Mouse (Mus musculus): ENCODE results near the gene Med18. TPM values are rescaled to one million over a fixed set of nuclear protein-coding genes. Genes with fewer than 3 reads are reported as not detected.
"Not testable (repeated sequence)": the region's sequence is repeated elsewhere in the genome, so short reads cannot be mapped to it uniquely, and the experiment has no call there.

Med18 gene
- polyA plus RNA-seq, 1 experiment from 2014 or later: 21.0 TPM

- Histone ChIP-seq H3K9me3 (no peaks in the 10 kb centered on the region), H3K4me1 (no peaks in the 10 kb centered on the region), H3K4me2 (no peak overlapping the region), H3K36me3 (replicated peaks) (no peaks in the 10 kb centered on the region), H3K27ac (no peak overlapping the region), H3K9ac (no peak overlapping the region), H3K4me3 (replicated peaks) (no peak overlapping the region), H3K27me3 (no peaks in the 10 kb centered on the region)
- no peak for ATAC-seq (ENCODE audit: low FRiP score)
- WGBS: 35% methylated on average over 11 of the region's 11 CpGs
Observed at GRCm38 (mm10) chr4:132437857-132438256, 25.9 kb downstream of the Med18 start.

- no peak overlapping the region for H3K4me3 ChIP-seq (replicated peaks)
- no peak overlapping the region for H3K9ac ChIP-seq
- H3K36me3 ChIP-seq (replicated peaks): no peaks in the 10 kb centered on the region
- no peaks in the 10 kb centered on the region for H3K4me1 ChIP-seq
- whole genome bisulfite sequencing: 20% methylated on average over 14 of the region's 14 CpGs
- H3K4me2 ChIP-seq: 0 out of 2 replicates have a peak overlapping the region, but pooled peaks have one; percentile 6
- H3K27me3 ChIP-seq: no peaks in the 10 kb centered on the region
- H3K9me3 ChIP-seq: no peaks in the 10 kb centered on the region
- no peak overlapping the region for H3K27ac ChIP-seq
- ATAC-seq (ENCODE audit: low FRiP score): no peak
Observed at GRCm38 (mm10) chr4:132432717-132433372, 30.9 kb downstream of the Med18 start.

GRCm38 (mm10) chr4:132428022-132428542 lies 35.6 kb downstream of the Med18 start:
- Histone ChIP-seq H3K36me3 (replicated peaks) (no peaks in the 10 kb centered on the region), H3K4me1 (no peaks in the 10 kb centered on the region), H3K27ac (no peak overlapping the region), H3K9ac (no peak overlapping the region), H3K4me3 (replicated peaks) (no peak overlapping the region), H3K4me2 (no peak overlapping the region), H3K9me3 (no peaks in the 10 kb centered on the region), H3K27me3 (no peaks in the 10 kb centered on the region)
- no peak for ATAC-seq (ENCODE audit: low FRiP score)
- 75% methylated on average over 9 of the region's 9 CpGs for WGBS

GRCm38 (mm10) chr4:132427493-132427892 lies 36.2 kb downstream of the Med18 start:
- H3K36me3 ChIP-seq (replicated peaks): no peaks in the 10 kb centered on the region
- no peak overlapping the region for H3K9ac ChIP-seq
- H3K27me3 ChIP-seq: no peaks in the 10 kb centered on the region
- H3K4me1 ChIP-seq: no peaks in the 10 kb centered on the region
- no peaks in the 10 kb centered on the region for H3K9me3 ChIP-seq
- H3K4me2 ChIP-seq: no peak overlapping the region
- 74% methylated on average over 4 of the region's 4 CpGs for WGBS
- no peak overlapping the region for H3K27ac ChIP-seq
- ATAC-seq (ENCODE audit: low FRiP score): no peak
- H3K4me3 ChIP-seq (replicated peaks): no peak overlapping the region

GRCm38 (mm10) chr4:132426021-132426420 lies 37.7 kb downstream of the Med18 start:
- peaks cover 1% of the 10 kb centered on the region for H3K4me1 ChIP-seq

GRCm38 (mm10) chr4:132424765-132425164 lies 39.0 kb downstream of the Med18 start:
- Histone ChIP-seq H3K4me2 (no peak overlapping the region), H3K27ac (no peak overlapping the region), H3K9me3 (no peaks in the 10 kb centered on the region), H3K4me1 (peaks cover 14% of the 10 kb centered on the region), H3K36me3 (replicated peaks) (no peaks in the 10 kb centered on the region), H3K27me3 (no peaks in the 10 kb centered on the region), H3K9ac (no peak overlapping the region), H3K4me3 (replicated peaks) (no peak overlapping the region)
- WGBS: 94% methylated on average over 5 of the region's 5 CpGs
- ATAC-seq (ENCODE audit: low FRiP score): no peak

More at GRCm38 (mm10) chr4:132426021-132426420, 37.7 kb downstream of the Med18 start:
- H3K36me3 ChIP-seq (replicated peaks): no peaks in the 10 kb centered on the region
- no peak overlapping the region for H3K4me2 ChIP-seq
- no peaks in the 10 kb centered on the region for H3K27me3 ChIP-seq
- WGBS: 66% methylated on average over 2 of the region's 2 CpGs
- H3K4me3 ChIP-seq (replicated peaks): no peak overlapping the region
- H3K27ac ChIP-seq: no peak overlapping the region
- no peaks in the 10 kb centered on the region for H3K9me3 ChIP-seq
- no peak for ATAC-seq (ENCODE audit: low FRiP score)
- H3K9ac ChIP-seq: no peak overlapping the region

GRCm38 (mm10) chr4:132421923-132422782 lies 41.6 kb downstream of the Med18 start, which contains the start of gene Phactr4:
Phactr4 (minus strand) TSS chr4:132422489.
- peaks cover 14% of the 10 kb centered on the region for H3K4me1 ChIP-seq
- H3K9ac ChIP-seq: peak within 1 kb of the TSS; percentile 85
- peak within 1 kb of the TSS; percentile 87 for H3K4me3 ChIP-seq (replicated peaks)
- H3K27me3 ChIP-seq: no peaks in the 10 kb centered on the region
- peak within 1 kb of the TSS; percentile 96 for H3K27ac ChIP-seq
- ATAC-seq (ENCODE audit: low FRiP score): peak; percentile 97
- H3K9me3 ChIP-seq: no peaks in the 10 kb centered on the region
- H3K4me2 ChIP-seq: peak within 1 kb of the TSS; percentile 66
- peaks cover 4% of the 10 kb centered on the region; the same call in 1 of the 2 replicates for H3K36me3 ChIP-seq (replicated peaks)
- under 1% methylated on average over 72 of the region's 73 CpGs for WGBS

- Histone ChIP-seq H3K9me3 (no peaks in the 10 kb centered on the region), H3K4me1 (peaks cover 14% of the 10 kb centered on the region), H3K27me3 (no peaks in the 10 kb centered on the region), H3K9ac (peak overlapping the region; percentile 85), H3K4me3 (replicated peaks) (peak overlapping the region; percentile 87), H3K4me2 (peak overlapping the region; percentile 66), H3K36me3 (replicated peaks) (peaks cover 4% of the 10 kb centered on the region; the same call in 1 of the 2 replicates), H3K27ac (peak overlapping the region; percentile 96)
- under 1% methylated on average over 13 of the region's 13 CpGs for WGBS
- no peak for ATAC-seq (ENCODE audit: low FRiP score)
Observed at GRCm38 (mm10) chr4:132421556-132421922, 42.2 kb downstream of the Med18 start.

- no peak for ATAC-seq (ENCODE audit: low FRiP score)
- no peak overlapping the region for H3K27ac ChIP-seq
- H3K4me2 ChIP-seq: peak overlapping the region; percentile 66
- H3K27me3 ChIP-seq: no peaks in the 10 kb centered on the region
- peak overlapping the region; percentile 87 for H3K4me3 ChIP-seq (replicated peaks)
- WGBS: 87% methylated on average over 5 of the region's 5 CpGs
- H3K9me3 ChIP-seq: no peaks in the 10 kb centered on the region
- H3K36me3 ChIP-seq (replicated peaks): peaks cover 4% of the 10 kb centered on the region; the same call in 1 of the 2 replicates
- H3K4me1 ChIP-seq: peaks cover 14% of the 10 kb centered on the region
- H3K9ac ChIP-seq: peak overlapping the region; percentile 85; the same call in 1 of the 2 replicates
Observed at GRCm38 (mm10) chr4:132420471-132420870, 43.2 kb downstream of the Med18 start.

- no peaks in the 10 kb centered on the region for H3K27me3 ChIP-seq
- no peak for ATAC-seq (ENCODE audit: low FRiP score)
- no peak overlapping the region for H3K4me2 ChIP-seq
- no peak overlapping the region for H3K27ac ChIP-seq
- H3K4me3 ChIP-seq (replicated peaks): no peak overlapping the region
- H3K9ac ChIP-seq: no peak overlapping the region
- no peaks in the 10 kb centered on the region for H3K9me3 ChIP-seq
- peaks cover 13% of the 10 kb centered on the region for H3K4me1 ChIP-seq
- peaks cover 11% of the 10 kb centered on the region; the same call in 1 of the 2 replicates for H3K36me3 ChIP-seq (replicated peaks)
Observed at GRCm38 (mm10) chr4:132415966-132416365, 47.8 kb downstream of the Med18 start.

GRCm38 (mm10) chr4:132413257-132413656 lies 50.5 kb downstream of the Med18 start:
- H3K4me1 ChIP-seq; H3K36me3 ChIP-seq (replicated peaks); H3K4me2 ChIP-seq; H3K9ac ChIP-seq; H3K9me3 ChIP-seq; H3K27me3 ChIP-seq; ATAC-seq (ENCODE audit: low FRiP score); H3K27ac ChIP-seq; H3K4me3 ChIP-seq (replicated peaks): not testable (repeated sequence)
- 84% methylated on average over 4 of the region's 4 CpGs for WGBS

GRCm38 (mm10) chr4:132411322-132412094 lies 52.2 kb downstream of the Med18 start:
- H3K36me3 ChIP-seq (replicated peaks): peaks cover 9% of the 10 kb centered on the region
- 59% methylated on average over 8 of the region's 8 CpGs for WGBS
- no peaks in the 10 kb centered on the region for H3K9me3 ChIP-seq
- ATAC-seq (ENCODE audit: low FRiP score): no peak
- H3K27me3 ChIP-seq: no peaks in the 10 kb centered on the region
- no peaks in the 10 kb centered on the region; the same call in 1 of the 2 replicates for H3K4me1 ChIP-seq
- no peak overlapping the region for H3K9ac ChIP-seq
- no peak overlapping the region for H3K4me3 ChIP-seq (replicated peaks)
- H3K4me2 ChIP-seq: no peak overlapping the region
- H3K27ac ChIP-seq: no peak overlapping the region
